Mouse (Mus musculus) embryonic facial prominence, embryonic 14.5 days (tissue): ENCODE measurements at regions not wholly inside any gene's neighbourhood (a gene's known extent, or its start where the extent isn't known, plus 50 kb on each side); places are given as distances from the start of the nearest gene placed in this dataset.
"Not testable (repeated sequence)": the region's sequence is repeated elsewhere in the genome, so short reads cannot be mapped to it uniquely, and the experiment has no call there.

ENCODE experiments used
- ATAC-seq: fragments of 200-750 bp; cut with Nextera tagmentation; 2 replicates; pipeline ENCODE4 v1.8.0; 2017; ENCODE audit warnings: low read depth, moderate number of reproducible peaks, moderate TSS enrichment
- DNase-seq: peaks from one replicate; pipeline ENCODE4 v3.0.0-alpha.2; 2015; ENCODE audit warnings: low spot score
- H3K27ac ChIP-seq: fragments of 300-500 bp; sonication (generic); replicated peaks from 2 replicates; pipeline ENCODE4 v1.5.1; 2014; ENCODE audit warnings: low read depth, mild to moderate bottlenecking, low read length, moderate library complexity
- H3K27me3 ChIP-seq: fragments of 300-500 bp; sonication (generic); replicated peaks from 2 replicates; pipeline ENCODE4 v1.6.1; 2014; ENCODE audit warnings: low read length; ENCODE audit not compliant: control insufficient read depth, insufficient read depth
- H3K36me3 ChIP-seq: fragments of 300-500 bp; sonication (generic); 2 replicates; pipeline ENCODE4 v1.6.1; 2014; ENCODE audit warnings: low read length, mixed read lengths; ENCODE audit not compliant: control insufficient read depth, insufficient read depth
- H3K4me1 ChIP-seq: fragments of 300-500 bp; sonication (generic); 2 replicates; pipeline ENCODE4 v1.6.1; 2014; ENCODE audit warnings: antibody characterized with exemption, low read length; ENCODE audit not compliant: control insufficient read depth, insufficient read depth
- H3K4me2 ChIP-seq: fragments of 300-500 bp; sonication (generic); 2 replicates; pipeline ENCODE4 v1.6.1; 2014; ENCODE audit warnings: low read depth, mild to moderate bottlenecking, low read length, moderate library complexity, mixed read lengths
- H3K4me3 ChIP-seq: fragments of 300-500 bp; sonication (generic); 2 replicates; pipeline ENCODE4 v1.5.1; 2014; ENCODE audit warnings: low read depth, mild to moderate bottlenecking, low read length
- H3K9ac ChIP-seq: fragments of 300-500 bp; sonication (generic); 2 replicates; pipeline ENCODE4 v1.6.1; 2014; ENCODE audit warnings: low read depth, mild to moderate bottlenecking, low read length, moderate library complexity, mixed read lengths
- H3K9me3 ChIP-seq: fragments of 300-500 bp; sonication (generic); 2 replicates; pipeline ENCODE4 v1.6.1; 2016; ENCODE audit warnings: low read length; ENCODE audit not compliant: control insufficient read depth
- WGBS: fragments of 180-500 bp; shearing (Covaris S2); extraction: QIAGEN DNeasy Blood & Tissue Kit; methylation state at CpG from one replicate; pipeline ENCODE4 v1.1.7; 2014; 5-methylcytosine and 5-hydroxymethylcytosine counted together

DNA sequence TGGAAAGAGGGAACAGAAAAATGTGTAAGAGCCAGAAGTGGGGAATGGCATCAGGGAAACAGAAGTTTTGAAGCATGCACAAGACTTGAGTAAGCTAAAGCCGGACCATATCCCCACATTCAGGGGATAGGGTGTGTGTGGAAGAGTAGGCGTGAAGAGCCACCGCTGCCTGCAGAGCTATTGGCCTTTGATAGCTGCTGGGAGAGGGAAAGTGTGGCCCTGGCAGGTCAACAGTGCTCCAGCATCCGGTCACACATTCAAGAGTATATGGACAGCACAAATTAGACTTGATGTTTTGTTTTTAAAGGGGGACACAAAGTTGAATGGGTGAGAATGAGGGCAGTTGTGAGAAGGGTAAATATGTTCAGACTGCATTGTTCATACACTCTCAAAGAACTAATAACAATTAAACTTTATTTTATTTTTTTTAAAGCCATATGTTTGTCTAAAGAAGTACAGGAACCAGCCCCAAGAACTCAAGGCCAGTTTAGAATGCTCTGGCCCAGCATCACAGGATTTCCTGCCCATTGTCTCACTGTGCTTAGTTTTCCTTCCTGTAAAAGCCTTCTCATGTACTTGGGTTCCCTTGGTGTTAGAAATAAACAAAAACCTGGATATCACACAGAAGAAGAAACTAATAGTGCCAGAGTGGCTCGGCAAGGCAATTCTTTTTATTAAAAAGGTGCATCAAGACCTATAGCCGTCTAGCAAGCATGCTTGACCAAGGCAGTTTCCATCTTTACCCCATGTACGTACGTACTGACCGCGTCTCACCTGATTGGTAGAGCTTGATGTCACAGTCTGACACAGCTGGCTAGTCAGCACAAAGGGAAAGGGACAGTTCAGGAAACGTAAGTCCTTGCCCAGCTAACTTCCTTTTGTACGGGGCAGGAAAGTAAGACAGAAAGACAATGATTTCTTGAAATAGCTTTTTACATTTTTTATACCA is 144.6 kb upstream of the Rbbp6 start:
- H3K27ac ChIP-seq: no peak overlapping the region
- no peaks in the 10 kb centered on the region for H3K4me1 ChIP-seq
- no peak for ATAC-seq
- H3K4me3 ChIP-seq: no peak overlapping the region
- no peaks in the 10 kb centered on the region for H3K9me3 ChIP-seq
- no peak overlapping the region for H3K9ac ChIP-seq
- H3K4me2 ChIP-seq: no peak overlapping the region
- H3K27me3 ChIP-seq: no peaks in the 10 kb centered on the region
- no peaks in the 10 kb centered on the region for H3K36me3 ChIP-seq
- peak; percentile 19 for DNase-seq
- WGBS: 78% methylated on average over 12 of the region's 12 CpGs

DNA sequence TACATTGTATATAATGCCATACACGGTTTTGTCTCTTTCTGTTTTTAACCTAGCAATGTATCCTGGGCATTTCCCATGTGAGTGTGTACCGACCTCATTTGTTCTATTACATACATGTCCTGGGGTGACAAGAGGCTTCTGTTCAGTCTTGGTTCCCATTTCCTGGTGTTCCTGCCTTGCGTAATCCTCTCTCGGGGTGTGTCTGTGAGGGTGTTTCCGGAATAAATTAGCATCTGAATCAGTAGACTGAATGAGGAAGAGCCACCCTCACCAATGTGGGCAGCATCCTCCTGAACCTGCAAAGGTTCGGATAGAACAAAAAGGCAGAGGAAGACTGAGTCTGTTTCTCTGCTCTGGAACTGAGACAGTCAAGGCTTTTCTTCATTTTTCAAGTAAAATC is 142.1 kb upstream of the Rbbp6 start:
- H3K4me2 ChIP-seq: no peak overlapping the region
- no peak overlapping the region for H3K4me3 ChIP-seq
- no peaks in the 10 kb centered on the region for H3K27me3 ChIP-seq
- H3K36me3 ChIP-seq: no peaks in the 10 kb centered on the region
- ATAC-seq: no peak
- no peaks in the 10 kb centered on the region for H3K9me3 ChIP-seq
- 52% methylated on average over 6 of the region's 6 CpGs for WGBS
- H3K9ac ChIP-seq: no peak overlapping the region
- DNase-seq: no peak
- no peak overlapping the region for H3K27ac ChIP-seq
- H3K4me1 ChIP-seq: no peaks in the 10 kb centered on the region

DNA sequence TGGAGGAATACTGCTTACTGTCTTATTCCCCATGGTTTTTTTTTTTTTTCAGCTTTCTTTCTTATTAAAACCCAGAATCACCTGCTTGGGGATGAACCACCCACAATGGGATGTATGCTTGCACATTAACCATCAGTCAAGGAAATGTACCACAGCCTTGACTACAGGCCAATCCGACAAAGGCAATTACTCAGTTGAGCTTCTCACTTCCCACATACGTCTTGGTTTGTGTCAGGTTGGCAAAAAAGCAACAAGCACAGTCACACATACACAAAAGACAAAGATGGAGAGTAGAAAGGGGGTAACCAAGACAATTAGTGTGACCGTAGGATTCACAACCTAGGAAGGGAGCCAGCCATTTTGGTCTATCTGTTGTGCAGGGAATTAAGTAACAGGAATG is 126.4 kb upstream of the Rbbp6 start:
- DNase-seq (no peak), ATAC-seq (no peak)
- Histone ChIP-seq H3K36me3 (no peaks in the 10 kb centered on the region), H3K4me3 (no peak overlapping the region), H3K27ac (no peak overlapping the region), H3K4me2 (no peak overlapping the region), H3K9ac (no peak overlapping the region), H3K9me3 (no peaks in the 10 kb centered on the region), H3K4me1 (no peaks in the 10 kb centered on the region), H3K27me3 (no peaks in the 10 kb centered on the region)
- WGBS: 87% methylated on average over 3 of the region's 3 CpGs

DNA sequence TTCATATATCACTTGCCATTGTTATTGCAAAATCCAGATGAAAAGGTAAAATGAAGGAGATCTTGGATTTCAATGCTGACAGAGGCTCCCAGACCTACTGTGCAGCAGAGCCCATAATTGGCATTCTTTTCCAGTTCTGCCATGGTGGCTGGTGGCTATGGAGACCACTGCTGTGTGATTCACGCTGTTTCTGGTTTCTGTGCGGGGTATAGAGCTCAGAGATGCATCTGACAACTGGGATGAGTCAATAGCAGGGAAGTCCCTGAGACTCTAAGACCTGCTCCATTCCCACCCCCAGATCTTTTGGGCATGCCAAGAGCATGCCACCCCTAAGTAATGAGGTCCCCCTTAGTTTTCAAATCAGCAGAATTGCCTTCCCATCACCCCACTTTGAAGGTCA is 120.7 kb upstream of the Rbbp6 start:
- H3K27ac ChIP-seq: no peak overlapping the region
- H3K9me3 ChIP-seq: no peaks in the 10 kb centered on the region
- H3K4me3 ChIP-seq: no peak overlapping the region
- DNase-seq: no peak
- no peak overlapping the region for H3K9ac ChIP-seq
- 81% methylated on average over 2 of the region's 2 CpGs for WGBS
- no peaks in the 10 kb centered on the region; the same call in none of the 2 replicates for H3K4me1 ChIP-seq
- H3K27me3 ChIP-seq: no peaks in the 10 kb centered on the region
- no peaks in the 10 kb centered on the region for H3K36me3 ChIP-seq
- no peak for ATAC-seq
- no peak overlapping the region for H3K4me2 ChIP-seq

DNA sequence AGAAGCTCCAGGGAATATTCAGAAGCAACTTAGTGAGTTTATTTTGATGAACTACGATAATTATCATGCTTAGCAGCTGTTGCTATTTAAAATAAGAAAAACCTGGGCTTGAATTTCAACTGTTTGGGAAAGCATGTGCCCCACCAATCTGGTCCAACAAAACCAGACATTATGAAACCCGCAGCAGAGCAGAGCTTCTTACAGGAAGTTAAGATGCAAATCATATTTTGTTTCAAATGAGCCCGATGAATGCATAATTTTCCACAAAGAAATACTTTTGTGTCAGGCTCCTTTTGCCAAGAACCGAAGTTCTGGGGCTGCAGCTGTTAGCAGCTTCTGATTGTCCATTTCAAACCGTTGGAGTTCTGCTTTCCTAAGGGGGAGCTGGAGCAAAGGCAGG is 118.1 kb upstream of the Rbbp6 start:
- ATAC-seq (no peak), DNase-seq (peak; percentile 53)
- H3K4me3 ChIP-seq: no peak overlapping the region
- H3K4me2 ChIP-seq: no peak overlapping the region
- no peaks in the 10 kb centered on the region for H3K27me3 ChIP-seq
- WGBS: 38% methylated on average over 5 of the region's 5 CpGs
- no peaks in the 10 kb centered on the region; the same call in none of the 2 replicates for H3K4me1 ChIP-seq
- no peaks in the 10 kb centered on the region for H3K36me3 ChIP-seq
- no peak overlapping the region for H3K9ac ChIP-seq
- H3K9me3 ChIP-seq: no peaks in the 10 kb centered on the region
- no peak overlapping the region for H3K27ac ChIP-seq

DNA sequence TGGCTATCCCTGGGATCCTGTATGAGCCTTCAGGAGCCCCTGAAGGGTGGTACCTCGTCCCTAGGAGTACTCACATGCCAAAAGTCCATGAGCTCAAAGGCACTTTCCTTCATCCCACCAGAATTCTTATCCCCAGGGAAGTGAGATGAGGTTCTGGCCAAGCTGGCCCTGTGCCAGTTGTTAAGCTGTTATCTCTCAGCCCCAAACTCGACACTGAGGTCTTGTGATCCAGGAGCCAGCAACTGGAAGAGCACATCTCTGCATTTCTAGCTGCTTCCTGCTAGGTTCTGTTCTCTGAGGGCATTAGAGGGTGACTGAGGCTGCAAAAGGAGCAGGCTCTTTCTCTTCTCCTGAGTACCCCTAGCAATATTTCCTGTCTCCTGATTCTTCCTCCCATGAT is 92.1 kb upstream of the Rbbp6 start:
- Histone ChIP-seq H3K4me3 (no peak overlapping the region), H3K36me3 (no peaks in the 10 kb centered on the region), H3K27me3 (no peaks in the 10 kb centered on the region), H3K27ac (no peak overlapping the region), H3K4me2 (no peak overlapping the region), H3K9ac (no peak overlapping the region), H3K4me1 (no peaks in the 10 kb centered on the region), H3K9me3 (no peaks in the 10 kb centered on the region)
- DNase-seq: no peak
- 44% methylated on average over 2 of the region's 2 CpGs for WGBS
- ATAC-seq: no peak

DNA sequence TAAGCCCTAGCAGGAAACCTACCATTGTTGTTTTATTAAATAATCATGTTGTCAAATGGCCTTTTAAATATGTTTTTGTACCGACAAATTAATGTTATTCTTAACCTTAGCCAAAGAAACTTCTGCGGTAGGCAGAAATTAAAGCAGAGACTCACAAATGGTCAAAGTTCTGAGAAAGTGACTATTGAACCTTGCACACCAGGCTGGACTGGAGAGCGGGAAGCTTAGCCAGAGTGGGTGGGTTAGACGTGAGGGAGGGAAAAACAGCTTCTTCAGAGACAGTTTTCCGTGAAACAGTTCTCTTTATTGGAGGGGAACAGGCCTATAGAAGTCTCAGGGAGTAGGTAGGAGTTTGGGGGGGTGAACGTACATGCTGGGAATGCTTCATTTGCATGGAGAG is 89.2 kb upstream of the Rbbp6 start:
- Histone ChIP-seq H3K9ac (no peak overlapping the region), H3K4me1 (no peaks in the 10 kb centered on the region), H3K27ac (no peak overlapping the region), H3K4me2 (no peak overlapping the region), H3K36me3 (no peaks in the 10 kb centered on the region), H3K4me3 (no peak overlapping the region), H3K27me3 (no peaks in the 10 kb centered on the region), H3K9me3 (no peaks in the 10 kb centered on the region)
- 75% methylated on average over 6 of the region's 6 CpGs for WGBS
- DNase-seq: no peak
- ATAC-seq: no peak

DNA sequence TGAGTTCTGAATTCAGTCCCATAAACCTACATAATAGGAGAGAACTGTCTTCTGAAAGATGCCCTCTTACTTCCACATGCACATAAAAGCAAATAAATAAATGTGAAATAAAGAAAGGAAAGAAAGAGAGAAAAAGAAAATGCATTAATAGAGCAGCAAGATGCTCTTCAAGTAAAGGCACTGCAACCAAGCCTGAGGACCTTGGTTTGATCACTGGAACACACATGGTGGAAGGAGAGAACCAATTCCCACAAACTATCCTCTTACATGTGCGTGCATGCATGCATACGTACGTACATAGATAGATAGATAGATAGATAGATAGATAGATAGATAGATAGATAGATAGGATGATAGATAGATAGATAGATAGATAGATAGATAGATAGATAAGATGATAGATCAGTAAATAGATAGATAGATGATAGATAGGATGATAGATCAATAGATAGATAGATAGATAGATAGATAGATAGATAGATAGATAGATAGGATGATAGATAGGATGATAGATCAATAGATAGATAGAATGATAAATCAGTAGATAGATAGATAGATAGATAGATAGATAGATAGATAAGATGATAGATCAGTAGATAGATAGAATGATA is 83.5 kb upstream of the Rbbp6 start:
- not testable (repeated sequence) for H3K9ac ChIP-seq, DNase-seq, H3K27me3 ChIP-seq, H3K4me2 ChIP-seq, H3K9me3 ChIP-seq, H3K4me1 ChIP-seq, ATAC-seq, H3K27ac ChIP-seq, H3K36me3 ChIP-seq, H3K4me3 ChIP-seq
- WGBS: 89% methylated on average over 3 of the region's 3 CpGs

DNA sequence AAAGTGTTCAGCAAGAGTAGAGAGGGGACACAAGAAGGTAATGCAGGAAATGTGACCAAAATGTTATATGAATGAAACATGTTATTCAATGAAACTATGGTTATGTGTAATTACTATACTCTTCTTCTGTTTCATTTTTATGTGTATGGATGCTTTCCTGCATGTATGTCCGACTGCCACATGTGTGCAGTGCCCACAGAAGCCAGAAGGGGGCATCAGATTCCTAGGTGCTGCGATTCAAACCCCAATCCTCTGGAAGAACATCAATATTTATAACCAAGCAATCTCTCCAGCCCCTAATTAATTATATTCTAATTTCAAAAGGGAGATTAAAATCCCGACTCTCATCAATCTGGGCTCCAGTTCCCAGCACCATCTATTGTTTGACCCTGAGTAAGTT is 78.7 kb upstream of the Rbbp6 start:
- DNase-seq (no peak), ATAC-seq (no peak)
- H3K9ac ChIP-seq: no peak overlapping the region
- H3K9me3 ChIP-seq: no peaks in the 10 kb centered on the region
- H3K27me3 ChIP-seq: no peaks in the 10 kb centered on the region
- H3K4me1 ChIP-seq: no peaks in the 10 kb centered on the region
- WGBS: 83% methylated on average over 3 of the region's 3 CpGs
- no peaks in the 10 kb centered on the region for H3K36me3 ChIP-seq
- no peak overlapping the region for H3K4me2 ChIP-seq
- H3K27ac ChIP-seq: no peak overlapping the region
- no peak overlapping the region for H3K4me3 ChIP-seq
